Mouse (Mus musculus): Measurements from ENCODE around the gene Atp12a.

GRCm38 (mm10) chr14:56368834-56369233 lies 4.0 kb downstream of the Atp12a start:
- TF ChIP-seq USF1 (IDR thresholded peaks at IDR 0.05; ENCODE audit: low read depth) (no peak), POLR2A (IDR thresholded peaks at IDR 0.05; ENCODE audit: insufficient read length, low read depth) (no peak), CEBPB (IDR thresholded peaks at IDR 0.05; ENCODE audit: insufficient read depth, poor library complexity, severe bottlenecking) (no peak), TCF3 (IDR thresholded peaks at IDR 0.05; ENCODE audit: insufficient read length, low read depth) (no peak), TCF12 (IDR thresholded peaks at IDR 0.05; ENCODE audit: insufficient read depth, poor library complexity, severe bottlenecking) (no peak), MAX (IDR thresholded peaks at IDR 0.05; ENCODE audit: low read depth) (no peak), POLR2AphosphoS2 (IDR thresholded peaks at IDR 0.05; ENCODE audit: insufficient read length, low read depth) (no peak), E2F4 (IDR thresholded peaks at IDR 0.05; ENCODE audit: insufficient read depth) (no peak), MYOG (IDR thresholded peaks at IDR 0.05; ENCODE audit: control insufficient read depth in 1 of 3, insufficient read depth in 1 of 3, insufficient read length in 2 of 3, low read depth in 2 of 3) (no peak), MYOD1 (IDR thresholded peaks at IDR 0.05; ENCODE audit: control insufficient read depth in 1 of 3, insufficient read length in 2 of 3, low read depth in 2 of 3) (no peak)

All from myocyte (in vitro differentiated cells).